Mouse (Mus musculus) layer of hippocampus, adult 18-20 months (tissue): Measurements from ENCODE around the gene Brd3. TPM values are rescaled to one million over a fixed set of nuclear protein-coding genes. Genes with fewer than 3 reads are reported as not detected.
"Not testable (repeated sequence)": the region's sequence is repeated elsewhere in the genome, so short reads cannot be mapped to it uniquely, and the experiment has no call there.

Source experiments
- DNase-seq, 2 experiments: peaks; one replicate each; pipeline ENCODE4 v3.0.0; 2022; ENCODE audit warnings: low spot score in 2 of 2
- total RNA-seq, 2 experiments: library from RNA; stranded (reverse); gene quantifications; 2 replicates each; pipeline ENCODE4 v1.2.3; 2021

Gene Brd3
- total RNA-seq, 2 experiments from 2014 or later = 49.0 to 53.0 TPM

DNA sequence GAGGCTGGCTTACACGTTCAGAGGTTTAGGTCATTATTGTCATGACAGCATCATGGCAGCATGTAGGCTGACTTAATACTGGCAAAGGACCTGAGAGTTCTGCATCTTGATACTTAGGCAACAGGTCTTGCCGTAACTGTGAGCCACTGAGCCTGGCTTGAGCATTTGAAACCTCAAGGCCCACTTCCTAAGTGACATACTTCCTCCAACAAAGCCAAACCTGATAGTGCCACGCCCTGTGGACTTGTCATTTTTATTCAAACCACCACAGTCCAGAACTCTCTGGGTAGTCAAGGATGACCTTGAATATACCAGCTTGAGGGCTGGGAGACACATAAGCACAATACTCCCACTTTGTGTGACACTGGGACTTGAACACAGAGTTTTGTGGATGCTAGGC, 5.4 kb upstream of the Brd3 start:
- DNase-seq = no peak

DNA sequence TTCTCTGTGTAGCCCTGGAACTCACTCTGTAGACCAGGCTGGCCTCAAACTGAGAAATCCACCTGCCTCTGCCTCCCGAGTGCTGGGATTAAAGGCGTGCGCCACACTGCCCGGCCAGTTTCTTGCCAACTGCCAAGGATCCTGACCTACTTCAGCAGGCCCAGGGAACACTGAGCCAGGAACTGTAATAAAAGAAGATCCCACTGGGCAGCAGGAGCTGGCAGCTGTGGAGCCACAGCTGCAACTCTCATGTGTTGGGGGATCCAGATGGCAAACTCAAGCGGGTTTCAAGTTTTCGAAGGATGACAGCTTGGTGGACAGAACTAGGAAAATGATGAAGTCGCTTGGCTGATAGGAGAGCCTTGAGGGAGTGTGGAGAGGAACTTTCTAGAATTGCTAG, 3.2 kb upstream of the Brd3 start:
- no peak for DNase-seq

DNA sequence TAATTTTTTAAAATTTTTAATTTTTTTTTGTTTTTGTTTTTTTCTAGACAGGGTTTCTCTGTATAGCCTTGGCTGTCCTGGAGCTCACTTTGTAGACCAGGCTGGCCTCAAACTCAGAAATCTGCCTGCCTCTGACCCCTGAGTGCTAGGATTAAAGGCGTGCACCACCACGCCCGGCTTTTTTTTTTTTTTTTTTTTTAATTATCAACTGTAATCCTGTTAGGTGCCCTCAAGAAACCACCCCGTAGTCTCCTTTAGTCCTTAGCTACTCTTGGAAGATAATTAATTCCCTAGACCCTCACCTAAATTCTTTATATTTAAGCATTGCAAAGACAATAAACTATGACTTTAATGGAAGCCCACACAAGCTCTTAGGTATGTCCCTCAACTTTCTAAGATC, 804 bp downstream of the Brd3 start:
- not testable (repeated sequence) for DNase-seq

DNA sequence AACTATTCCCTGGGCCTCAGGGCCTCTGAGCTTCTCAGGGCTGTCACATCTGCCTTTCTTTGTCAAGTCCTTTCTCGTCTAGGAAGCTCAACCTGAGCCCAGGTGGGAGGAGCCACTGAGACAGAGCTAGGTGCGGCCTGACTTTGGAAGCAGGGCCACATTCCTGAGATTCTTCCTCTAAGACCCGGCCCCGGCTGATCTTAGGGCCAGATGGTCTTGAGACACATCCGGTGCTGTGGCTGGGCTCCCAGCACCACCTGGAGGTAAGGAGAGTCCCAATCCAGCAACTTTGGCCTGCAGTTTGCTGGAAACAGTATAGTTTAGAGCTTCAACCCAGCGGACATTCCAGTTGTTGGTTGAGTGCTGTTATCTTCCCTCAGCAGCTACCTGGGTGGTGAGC, 1.9 kb downstream of the Brd3 start:
- no peak for DNase-seq

DNA sequence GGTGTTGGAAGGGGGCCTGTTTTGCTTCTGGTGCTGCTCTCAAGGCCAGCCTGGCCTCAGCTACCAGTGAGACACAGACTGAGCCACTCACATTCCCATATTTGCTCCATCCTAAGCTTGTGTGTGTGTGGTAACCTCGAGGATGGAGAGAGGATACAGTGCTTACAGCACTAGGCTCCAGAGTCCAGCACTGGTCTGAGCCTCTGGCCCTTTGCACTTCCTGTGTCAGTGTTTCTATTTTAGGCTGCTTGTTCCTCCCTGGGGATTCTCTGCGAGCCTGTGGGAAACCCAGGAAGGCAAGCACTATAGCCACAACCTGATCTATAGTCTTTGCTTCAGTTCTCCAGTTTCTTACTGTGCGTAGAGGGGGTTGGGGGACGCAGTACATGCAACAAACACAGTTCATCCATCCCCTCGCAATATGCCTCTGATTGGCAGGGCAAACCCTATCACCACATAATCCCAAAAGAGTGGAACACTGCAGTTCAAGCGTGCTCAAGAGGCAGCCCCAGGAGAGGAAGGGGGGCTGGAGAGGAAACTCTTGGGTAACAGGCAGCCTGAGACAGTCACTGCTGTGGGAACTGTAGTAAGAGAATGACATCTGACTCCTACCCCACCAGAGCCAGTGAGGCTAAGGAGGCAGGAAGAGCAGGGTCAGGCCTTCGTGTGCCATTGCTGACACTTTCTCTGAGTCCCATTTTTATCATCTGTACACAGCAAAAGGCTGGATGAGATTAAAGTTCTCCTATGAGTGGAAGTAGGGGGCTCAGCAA, 3.2 kb downstream of the Brd3 start:
- DNase-seq = no peak

DNA sequence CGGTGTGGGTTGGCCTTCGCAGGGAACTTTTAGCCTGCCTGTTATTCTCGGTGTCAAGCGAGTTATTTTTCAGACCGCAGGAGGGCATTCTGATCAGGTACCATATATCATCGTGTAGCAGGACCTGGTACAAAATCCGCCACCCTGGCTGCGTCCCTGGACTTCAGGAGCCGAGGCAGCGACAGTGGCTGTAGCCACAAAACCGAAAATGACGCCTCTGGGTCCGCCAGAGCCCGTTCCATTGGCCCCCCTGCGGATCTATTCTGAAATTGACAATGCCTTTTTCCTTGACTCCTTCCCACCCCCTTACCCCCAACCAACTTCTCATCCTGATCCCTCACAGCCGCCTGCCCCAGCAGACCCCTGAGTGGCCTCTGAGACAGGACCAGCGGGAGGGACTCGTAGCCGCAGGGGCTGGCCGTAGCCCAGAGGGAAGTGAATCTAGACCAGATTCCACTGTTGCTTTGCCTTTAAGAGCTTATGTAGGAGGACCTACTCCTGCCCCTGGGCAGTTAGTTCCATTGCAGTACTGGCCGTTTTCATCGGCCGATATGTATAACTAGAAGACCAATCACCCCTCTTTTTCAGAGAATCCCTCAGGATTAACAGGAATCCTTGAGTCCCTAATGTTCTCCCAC, 11.0 kb downstream of the Brd3 start:
- no peak for DNase-seq

DNA sequence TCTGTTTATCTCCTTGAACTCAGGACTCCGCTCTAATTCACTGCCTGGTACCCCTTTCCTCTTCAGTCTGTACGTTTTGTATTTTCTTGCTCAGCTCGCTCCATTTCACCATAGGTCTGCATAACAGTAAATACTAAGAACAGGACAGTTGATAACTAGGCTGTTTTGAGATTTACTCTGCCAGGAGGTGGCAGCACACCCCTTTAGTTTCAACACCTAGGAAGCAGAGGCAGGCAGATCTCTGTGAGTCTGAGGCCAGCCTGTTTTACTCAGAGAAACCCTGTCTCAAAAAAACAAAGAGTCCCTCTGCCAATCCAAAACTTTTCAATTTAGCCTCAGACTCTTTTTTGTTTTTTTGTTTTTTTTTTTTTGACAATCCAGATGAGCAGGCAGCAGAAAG, 13.5 kb downstream of the Brd3 start:
- no peak for DNase-seq

DNA sequence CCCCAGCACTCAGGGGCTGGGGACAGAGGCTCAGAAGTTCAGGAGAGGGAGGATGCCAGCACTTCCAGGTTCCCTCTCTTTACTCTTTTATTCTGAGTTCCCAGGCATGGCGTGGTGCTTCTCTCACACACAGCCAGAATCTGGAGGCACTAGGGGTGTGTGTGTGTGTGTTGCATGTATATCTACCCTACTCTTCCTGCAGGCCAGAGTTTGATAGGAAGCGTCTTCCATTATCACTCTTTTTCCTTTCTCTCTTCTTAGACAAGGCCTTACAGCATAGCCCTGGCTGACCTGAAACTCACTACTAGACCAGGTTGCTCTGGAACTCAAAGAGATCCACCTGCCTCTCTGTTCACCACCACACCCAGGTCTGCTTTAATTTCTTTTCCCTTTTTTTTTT, 16.5 kb downstream of the Brd3 start:
- no peak for DNase-seq

DNA sequence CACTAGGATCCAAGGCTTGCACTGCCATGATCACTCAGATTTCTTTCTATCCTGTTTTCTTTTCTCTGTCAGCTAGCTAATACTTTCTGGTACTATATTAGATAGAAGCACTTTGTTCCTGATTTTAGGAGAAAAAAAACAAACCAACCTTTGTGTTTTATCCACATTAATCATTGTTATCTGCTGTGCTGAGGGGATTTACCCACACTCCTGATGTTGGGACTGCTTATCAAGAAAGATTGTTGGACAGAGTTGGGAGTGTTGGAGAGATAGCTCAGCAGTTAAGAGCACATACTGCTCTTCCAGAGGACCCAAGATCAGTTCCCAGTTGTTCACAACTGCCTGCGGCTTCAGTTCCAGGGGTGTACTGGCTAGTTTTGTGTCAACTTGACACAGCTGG, 19.1 kb downstream of the Brd3 start:
- no peak for DNase-seq

DNA sequence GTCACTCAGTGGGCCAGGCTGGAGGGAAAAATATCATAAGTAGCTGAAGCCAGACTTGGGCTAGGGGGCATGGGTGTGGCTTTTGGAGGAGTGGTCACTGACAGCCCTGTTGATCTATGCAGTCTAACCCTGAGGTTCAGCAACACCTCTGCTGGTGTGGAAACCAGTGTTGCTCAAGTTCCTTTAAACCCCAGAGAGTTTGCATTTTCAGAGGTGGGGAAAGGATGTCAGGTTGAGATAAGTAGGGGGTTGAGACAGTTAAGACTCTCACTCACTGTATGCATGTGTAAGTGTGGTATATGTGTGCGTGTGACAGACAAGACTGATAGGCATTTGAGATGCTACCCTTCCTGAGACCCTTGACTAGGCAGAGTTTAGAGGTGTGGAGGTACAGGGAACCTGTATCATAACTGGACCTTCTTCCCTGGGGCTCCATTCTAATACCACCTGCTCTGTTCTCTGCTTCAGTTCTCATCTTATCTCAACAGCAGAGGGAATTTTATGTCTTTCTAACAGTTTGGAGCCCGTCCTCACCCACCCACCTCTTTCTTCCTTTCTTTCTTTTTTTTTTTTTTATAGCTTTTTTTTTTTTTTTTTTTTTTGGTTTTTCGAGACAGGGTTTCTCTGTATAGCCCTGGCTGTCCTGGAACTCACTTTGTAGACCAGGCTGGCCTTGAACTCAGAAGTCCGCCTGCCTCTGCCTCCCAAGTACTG, 20.0 kb downstream of the Brd3 start:
- no peak for DNase-seq

DNA sequence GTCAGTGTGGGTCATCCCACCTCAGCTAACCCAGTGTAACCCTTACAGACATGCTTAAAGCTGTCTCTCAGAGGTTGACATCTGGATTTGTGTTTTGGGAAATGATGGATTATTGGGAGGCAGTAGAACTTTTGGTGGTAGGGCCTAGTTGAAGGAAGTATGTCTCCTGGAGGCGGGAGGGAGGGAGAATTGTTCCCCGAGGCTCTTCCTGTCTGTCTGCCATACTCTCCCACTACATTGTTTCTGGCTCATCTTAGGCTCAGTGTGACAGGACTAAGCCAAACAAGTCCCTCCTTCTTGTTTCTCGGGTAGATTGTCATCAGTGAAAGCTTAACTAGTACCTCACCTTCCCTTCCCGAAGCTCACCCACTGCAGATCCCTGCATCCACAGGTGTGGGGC, 20.7 kb downstream of the Brd3 start:
- DNase-seq = no peak

DNA sequence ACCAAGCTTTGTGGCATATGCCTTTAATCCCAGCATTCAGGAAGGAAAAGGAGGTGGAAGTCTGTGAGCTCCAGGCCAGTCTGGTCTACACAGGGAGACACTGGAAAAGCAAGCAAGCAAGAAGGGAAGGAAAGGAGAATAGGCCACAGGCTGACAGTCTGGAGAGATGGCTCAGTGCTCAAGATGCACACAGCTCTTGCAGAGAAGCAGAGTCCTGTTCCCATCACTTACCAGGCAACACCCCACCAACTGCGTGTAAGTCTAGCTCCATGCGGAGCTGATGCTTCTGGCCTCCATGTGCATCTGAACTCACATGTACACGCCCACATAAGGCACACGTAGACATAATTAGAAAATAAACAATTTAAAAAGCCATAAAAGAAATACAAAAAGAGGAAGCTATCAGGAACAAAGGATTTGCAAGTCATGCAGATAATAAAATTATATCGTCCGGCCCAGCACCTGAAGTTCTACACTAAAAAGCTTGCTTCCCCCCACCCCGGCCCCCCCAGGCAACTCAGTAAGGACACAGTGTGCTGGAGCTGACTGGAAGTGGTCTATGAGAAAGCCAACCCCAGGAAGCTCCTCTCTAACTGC, 25.1 kb downstream of the Brd3 start:
- no peak for DNase-seq

DNA sequence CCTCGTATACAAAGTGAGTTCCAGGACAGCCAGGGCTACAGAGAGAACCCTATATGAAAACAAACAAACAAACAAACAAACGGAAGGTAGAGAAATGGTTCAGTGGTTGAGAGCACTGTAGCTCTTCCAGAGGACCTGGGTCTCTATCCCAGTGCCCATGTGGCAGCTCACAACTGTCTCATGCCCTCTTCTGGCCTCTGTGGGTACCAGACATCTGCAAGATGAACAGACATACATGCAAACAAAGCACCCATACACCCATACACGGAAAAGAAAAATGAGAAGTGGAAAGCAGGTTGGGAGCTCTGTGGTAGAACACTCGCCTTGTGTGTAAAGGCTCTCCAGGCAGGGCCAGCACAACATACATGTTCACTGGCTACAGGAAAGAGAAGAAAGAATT, 27.1 kb downstream of the Brd3 start:
- no peak for DNase-seq

DNA sequence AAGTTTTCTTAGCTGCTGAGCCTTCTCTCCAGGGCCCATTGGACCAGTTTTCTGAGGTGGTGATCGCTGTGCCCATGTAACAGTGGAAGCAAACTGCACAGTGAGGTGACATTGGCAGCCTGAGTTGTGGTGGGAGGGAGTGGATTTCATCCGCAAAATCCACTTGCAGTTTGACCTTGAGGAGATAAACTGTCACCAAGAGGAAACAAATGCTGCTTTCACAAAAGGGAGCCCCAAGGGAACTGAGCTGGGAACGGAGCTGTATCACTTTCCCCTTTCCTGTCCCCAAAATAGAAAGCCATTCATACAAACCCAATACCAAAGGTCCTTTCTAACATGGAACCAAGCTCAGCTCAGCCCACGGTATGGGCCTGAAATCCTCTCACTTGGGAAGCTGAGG, 27.6 kb downstream of the Brd3 start:
- no peak for DNase-seq

DNA sequence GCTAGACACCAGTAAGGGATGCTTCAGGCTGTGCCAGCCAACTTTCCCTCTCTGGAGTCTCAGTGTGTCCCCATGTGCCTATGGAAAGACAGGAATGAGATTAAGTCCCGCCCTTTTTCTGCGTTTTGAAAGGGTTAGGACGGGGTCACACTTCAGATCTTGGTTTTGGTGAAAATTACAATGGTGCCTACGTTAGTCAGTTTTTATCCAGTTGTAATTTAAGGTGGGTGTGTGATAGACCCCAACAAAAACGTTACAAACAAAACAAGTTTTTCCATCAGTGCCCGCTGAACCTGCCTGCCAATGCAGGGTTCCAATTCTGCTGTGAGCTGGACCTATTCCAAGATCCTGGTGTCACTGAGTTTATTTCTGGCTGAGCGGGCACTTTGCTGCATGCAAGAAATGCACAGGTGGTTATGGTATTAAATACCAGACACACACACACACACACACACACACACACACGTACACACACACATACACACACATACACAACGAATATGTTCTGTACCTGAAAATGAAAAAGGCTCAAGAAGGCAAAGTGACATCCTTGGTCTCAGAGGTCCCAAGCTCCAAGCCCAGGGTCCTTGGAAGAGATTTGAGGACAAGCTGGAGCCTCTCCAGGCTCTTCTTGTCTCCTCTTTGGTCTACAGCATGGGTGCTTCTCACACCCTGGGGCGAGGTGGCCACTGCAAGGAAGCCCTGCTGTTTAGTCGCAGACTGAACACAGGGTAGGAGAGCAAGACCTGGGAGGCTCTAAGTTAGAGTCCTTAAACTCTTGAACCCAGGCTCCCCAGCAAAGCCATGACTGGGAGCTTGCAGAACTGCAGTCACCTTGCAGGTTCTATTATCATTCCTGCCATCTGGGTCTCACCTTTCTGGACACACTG, 30.9 kb downstream of the Brd3 start:
- DNase-seq = peak in 1 of 2 experiments; percentile 34

DNA sequence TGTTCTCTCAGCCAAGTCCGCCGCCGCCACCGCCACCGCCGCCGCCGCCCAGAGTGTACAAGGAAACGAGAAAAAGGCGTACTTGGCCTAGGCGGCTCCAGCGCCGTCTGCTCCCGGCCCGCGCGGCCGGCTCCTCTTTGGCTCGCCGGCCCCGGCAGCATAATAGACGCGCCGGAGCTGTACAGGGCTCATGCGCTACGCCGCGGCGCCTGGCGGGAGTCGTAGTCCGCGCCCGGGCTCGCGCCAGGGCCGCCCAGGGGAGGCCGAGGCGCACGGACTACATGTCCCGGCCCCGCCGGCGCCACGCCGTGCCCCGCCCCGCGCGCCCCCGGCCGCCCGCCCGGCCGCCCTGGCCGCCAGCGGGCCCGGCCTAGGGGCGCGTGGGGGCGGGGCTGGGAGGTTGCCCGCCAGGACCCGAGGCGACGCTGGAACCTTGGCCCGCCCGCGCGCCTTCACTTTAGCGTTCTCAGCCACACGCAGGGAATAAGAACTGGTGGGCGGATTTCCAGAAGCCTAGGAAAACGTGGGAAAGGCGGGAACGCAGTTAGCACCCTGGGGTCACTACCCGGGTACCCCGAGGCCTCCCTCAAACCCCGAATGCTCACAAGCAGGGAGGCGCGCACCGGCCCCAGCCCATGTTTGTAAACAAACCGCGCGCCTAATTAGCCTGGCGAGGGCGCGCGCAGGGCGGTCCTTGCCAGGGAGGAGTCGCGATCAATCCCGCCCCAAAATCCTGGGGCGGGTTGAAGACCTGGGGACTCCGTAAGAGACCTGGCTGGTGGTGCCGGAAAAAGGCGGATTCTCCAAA, 31.8 kb downstream of the Brd3 start:
- DNase-seq = peak; percentile 88 to 94

DNA sequence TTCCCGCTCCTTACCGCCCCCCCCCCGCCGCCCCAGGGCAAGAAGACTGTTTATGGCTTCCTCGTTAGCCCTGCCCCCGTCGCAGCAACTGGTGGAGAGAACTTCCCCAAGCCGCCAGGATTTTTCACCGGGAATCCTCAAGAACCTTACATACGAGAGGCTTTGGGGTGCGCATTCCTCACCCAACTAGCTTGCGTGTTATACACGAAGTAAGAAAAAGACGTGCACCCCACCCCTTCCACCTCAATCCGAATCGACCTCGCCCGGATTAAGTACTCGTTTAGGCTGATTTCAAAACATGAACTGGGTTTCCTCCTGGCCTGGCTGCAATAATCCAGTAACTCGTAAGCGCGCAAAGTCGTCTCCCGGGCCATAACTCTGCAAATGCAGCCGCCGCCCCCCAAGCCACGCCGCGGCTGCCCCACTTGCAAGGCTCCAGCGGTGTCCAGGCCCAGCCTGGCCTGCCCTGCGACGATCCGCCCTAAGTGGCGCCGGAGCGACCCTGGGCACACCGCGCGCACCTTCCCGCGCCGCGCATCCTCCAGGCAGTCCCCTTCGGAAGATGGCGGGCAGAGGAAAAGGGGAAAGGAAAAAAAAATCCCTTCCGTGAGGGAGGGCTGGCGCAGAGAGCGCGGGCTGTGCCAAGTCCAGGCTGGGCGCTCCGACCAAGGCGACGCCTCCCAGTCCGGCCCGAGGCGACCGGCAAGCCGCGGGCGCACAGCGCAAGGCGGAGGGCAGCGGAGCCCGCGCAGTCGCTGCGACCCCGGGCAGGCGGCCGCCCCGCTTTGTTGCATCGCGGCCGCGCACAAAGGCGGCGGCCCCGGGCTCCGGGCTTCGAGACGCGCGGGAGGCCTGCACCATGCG, 32.6 kb downstream of the Brd3 start:
- no peak for DNase-seq

DNA sequence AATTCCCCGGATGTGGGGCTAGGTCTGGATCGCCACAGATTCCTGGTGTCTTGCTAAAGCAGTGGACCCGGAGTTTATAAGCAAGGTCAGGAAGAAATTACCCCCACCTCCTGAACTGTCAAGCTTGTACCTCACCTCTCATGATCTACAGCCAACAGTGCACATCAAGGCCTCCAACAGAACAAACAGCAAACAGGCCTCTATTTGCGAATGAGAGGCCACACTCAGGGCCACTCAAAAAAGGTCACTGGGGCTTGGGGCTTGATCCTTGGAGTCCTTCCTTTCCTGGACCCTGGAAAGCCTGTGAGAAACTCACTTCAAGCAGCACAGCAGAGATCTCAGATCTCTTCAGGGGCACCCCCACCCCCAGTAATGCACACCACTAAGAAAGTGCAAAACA, 33.6 kb downstream of the Brd3 start:
- no peak for DNase-seq

DNA sequence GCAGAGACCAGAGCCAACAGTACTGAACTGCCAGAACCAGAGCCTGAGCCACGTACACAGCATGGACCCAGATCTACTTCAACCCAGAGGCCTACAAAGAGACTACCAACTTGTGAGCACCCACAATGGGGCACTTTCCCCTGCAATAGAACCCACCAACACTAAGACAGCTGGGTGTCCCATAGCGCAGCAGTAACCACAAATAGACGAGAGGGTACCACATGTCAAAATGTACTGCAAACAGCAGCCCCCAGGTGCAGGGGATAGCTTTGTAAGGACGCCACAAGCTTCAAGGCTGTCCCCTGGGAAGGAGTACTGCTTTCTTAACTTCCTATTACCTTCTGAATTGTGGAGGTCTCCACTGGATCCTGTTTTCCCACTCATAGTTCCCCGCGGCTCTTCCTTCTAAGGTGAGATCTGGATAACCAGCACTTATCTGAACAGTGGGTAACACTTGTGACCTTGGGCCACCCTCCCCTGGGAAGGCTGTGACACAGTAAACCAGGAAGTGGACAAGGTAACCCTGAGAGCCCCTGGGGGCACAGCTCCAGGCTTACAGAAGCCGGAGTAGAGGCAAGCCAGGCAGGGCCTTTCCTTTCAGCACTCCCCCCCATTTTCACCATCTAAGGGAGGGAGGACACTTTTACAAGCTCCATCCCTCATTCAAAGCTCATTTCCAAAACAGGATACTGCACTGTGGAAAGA, 34.2 kb downstream of the Brd3 start:
- DNase-seq = no peak
